Mouse (Mus musculus) MEL (cell line): Measurements from ENCODE around the gene Arhgap21. TPM values are rescaled to one million over a fixed set of nuclear protein-coding genes. Genes with fewer than 3 reads are reported as not detected.

ENCODE experiments used
- DNase-seq: peaks from one replicate; pipeline ENCODE4 v3.0.0; 2011; ENCODE audit warnings: low read depth, low spot score
- H3K27ac ChIP-seq: 2 replicates; pipeline ENCODE4 v1.5.1; 2012; ENCODE audit warnings: low read depth, mild to moderate bottlenecking, control low read depth, low read length, moderate library complexity; ENCODE audit not compliant: control insufficient read depth
- H3K27me3 ChIP-seq, 2 experiments: fragments of 150-350 bp in 1 of 2; sonication (generic) in 1 of 2; 2 replicates each; pipeline ENCODE4 v1.6.1; 2012; ENCODE audit warnings: low read length in 2 of 2, mild to moderate bottlenecking in 2 of 2, improper control_type of control experiment in 1 of 2, moderate library complexity in 1 of 2; ENCODE audit not compliant: insufficient read depth in 2 of 2, control insufficient read depth in 1 of 2
- H3K36me3 ChIP-seq, 2 experiments: 2 replicates each; pipeline ENCODE4 v1.6.1; 2012 to 2014; ENCODE audit warnings: low read length in 2 of 2, improper control_type of control experiment in 1 of 2, inconsistent platforms in 1 of 2, mild to moderate bottlenecking in 1 of 2; ENCODE audit not compliant: insufficient read depth in 2 of 2, control insufficient read depth in 1 of 2
- H3K4me1 ChIP-seq, 2 experiments: fragments of 150-350 bp in 1 of 2; sonication (generic) in 1 of 2; 2 replicates each; pipeline ENCODE4 v1.6.1; 2012; ENCODE audit warnings: low read length in 2 of 2, improper control_type of control experiment in 1 of 2, mild to moderate bottlenecking in 1 of 2; ENCODE audit not compliant: insufficient read depth in 2 of 2, control insufficient read depth in 1 of 2
- H3K4me3 ChIP-seq, 2 experiments: fragments of 150-350 bp in 1 of 2; sonication (generic) in 1 of 2; 2 replicates each; pipeline ENCODE4 v1.5.1; 2012; ENCODE audit warnings: low read depth in 2 of 2, low read length in 2 of 2, mild to moderate bottlenecking in 2 of 2, moderate library complexity in 2 of 2, control low read depth in 1 of 2, improper control_type of control experiment in 1 of 2; ENCODE audit not compliant: control insufficient read depth in 1 of 2, insufficient read depth in 1 of 2
- H3K79me2 ChIP-seq: 2 replicates; pipeline ENCODE4 v1.6.1; 2012; ENCODE audit warnings: mild to moderate bottlenecking, low read length, moderate library complexity; ENCODE audit not compliant: control insufficient read depth, poor library complexity, insufficient read depth
- H3K9ac ChIP-seq: 2 replicates; pipeline ENCODE4 v1.6.1; 2012; ENCODE audit warnings: low read depth, mild to moderate bottlenecking, control low read depth, low read length, moderate library complexity; ENCODE audit not compliant: control insufficient read depth, poor library complexity, severe bottlenecking
- H3K9me3 ChIP-seq: fragments of 150-350 bp; sonication (generic); replicated peaks from 2 replicates; pipeline ENCODE4 v1.6.1; 2012; ENCODE audit warnings: mild to moderate bottlenecking, low read length, improper control_type of control experiment, moderate library complexity; ENCODE audit not compliant: insufficient read depth
- BHLHE40 ChIP-seq: IDR thresholded peaks from 2 replicates; pipeline ENCODE4 v1.6.1; 2012; ENCODE audit warnings: low read depth, mild to moderate bottlenecking, inconsistent platforms, low read length, improper control_type of control experiment, borderline replicate concordance
- CTCF ChIP-seq, 3 experiments: IDR thresholded peaks in 2 of 3; conservative IDR thresholded peaks in 1 of 3; 2 replicates each; pipeline ENCODE4 v1.5.1; 2011 to 2012; ENCODE audit warnings: low read length in 3 of 3, low read depth in 2 of 3, mild to moderate bottlenecking in 2 of 3, improper control_type of control experiment in 1 of 3, inconsistent platforms in 1 of 3, mixed read lengths in 1 of 3, moderate library complexity in 1 of 3; ENCODE audit not compliant: control insufficient read depth in 1 of 3, insufficient read depth in 1 of 3, poor library complexity in 1 of 3, severe bottlenecking in 1 of 3
- E2F4 ChIP-seq: IDR thresholded peaks from 2 replicates; pipeline ENCODE4 v1.6.1; 2011; ENCODE audit warnings: low read depth, low read length, improper control_type of control experiment, borderline replicate concordance
- GABPA ChIP-seq: IDR thresholded peaks from 2 replicates; pipeline ENCODE4 v1.6.1; 2012; ENCODE audit warnings: low read depth, mild to moderate bottlenecking, inconsistent platforms, low read length, improper control_type of control experiment, moderate library complexity
- JUND ChIP-seq: IDR thresholded peaks from 2 replicates; pipeline ENCODE4 v1.6.1; 2011; ENCODE audit warnings: low read depth, mild to moderate bottlenecking, improper control_type of control experiment, low read length
- KAT2A ChIP-seq: conservative IDR thresholded peaks from 2 replicates; pipeline ENCODE4 v1.6.1; 2012; ENCODE audit warnings: low read depth, low read length, improper control_type of control experiment, inconsistent platforms
- MEF2A ChIP-seq: IDR thresholded peaks from 2 replicates; pipeline ENCODE4 v1.6.1; 2014; ENCODE audit warnings: low read depth, mild to moderate bottlenecking, inconsistent platforms, low read length, improper control_type of control experiment; ENCODE audit not compliant: poor library complexity, insufficient replicate concordance, severe bottlenecking; ENCODE audit errors: extremely low read depth
- NRF1 ChIP-seq: IDR thresholded peaks from 2 replicates; pipeline ENCODE4 v1.6.1; 2014; ENCODE audit warnings: low read depth, mild to moderate bottlenecking, inconsistent platforms, low read length, improper control_type of control experiment, moderate library complexity; ENCODE audit not compliant: poor library complexity, insufficient read depth, severe bottlenecking
- POLR2AphosphoS2 ChIP-seq: IDR thresholded peaks from 2 replicates; pipeline ENCODE4 v1.6.1; 2011; ENCODE audit warnings: low read length, improper control_type of control experiment
- RAD21 ChIP-seq: IDR thresholded peaks from 2 replicates; pipeline ENCODE4 v1.6.1; 2011; ENCODE audit warnings: mild to moderate bottlenecking, low read depth, low read length, improper control_type of control experiment
- SIN3A ChIP-seq: IDR thresholded peaks from 2 replicates; pipeline ENCODE4 v1.6.1; 2012; ENCODE audit warnings: low read length, improper control_type of control experiment, inconsistent platforms
- TAL1 ChIP-seq: IDR thresholded peaks from 2 replicates; pipeline ENCODE4 v1.6.1; 2012; ENCODE audit warnings: mild to moderate bottlenecking, inconsistent platforms, low read length, moderate library complexity, mixed read lengths
- USF2 ChIP-seq, 2 experiments: IDR thresholded peaks; 2 replicates each; pipeline ENCODE4 v1.6.1; 2011 to 2012; ENCODE audit warnings: improper control_type of control experiment in 2 of 2, low read length in 2 of 2, borderline replicate concordance in 1 of 2, inconsistent platforms in 1 of 2, low read depth in 1 of 2, mild to moderate bottlenecking in 1 of 2; ENCODE audit not compliant: insufficient read depth in 1 of 2
- ZKSCAN1 ChIP-seq: IDR thresholded peaks from 2 replicates; pipeline ENCODE4 v1.6.1; 2012; ENCODE audit warnings: low read depth, mild to moderate bottlenecking, inconsistent platforms, low read length, improper control_type of control experiment, moderate library complexity
- ZMIZ1 ChIP-seq: IDR thresholded peaks from 2 replicates; pipeline ENCODE4 v1.6.1; 2012; ENCODE audit warnings: low read depth, mild to moderate bottlenecking, inconsistent platforms, low read length, improper control_type of control experiment, moderate library complexity
- polyA plus RNA-seq, 2 experiments: library from polyadenylated mRNA; stranded (reverse) in 1 of 2; unstranded in 1 of 2; fragments of >175 nt in 1 of 2; fragments of >200 nt in 1 of 2; gene quantifications; 2 replicates each; pipeline versions ENCODE4 v1.2.1 to v1.2.4; 2012; ENCODE audit warnings: low replicate concordance in 2 of 2, low read depth in 1 of 2; ENCODE audit not compliant: insufficient read length in 2 of 2, insufficient read depth in 1 of 2, missing spikeins in 1 of 2
- total RNA-seq: library from RNA; depleted of rRNA; stranded (reverse); fragments of 300-350 nt; gene quantifications from 2 replicates; pipeline ENCODE4 v1.2.3, GENCODE M21; 2012

Arhgap21 gene
- total and polyA plus RNA-seq, 3 experiments: 12.4 to 104 (median 30.6) TPM

DNA sequence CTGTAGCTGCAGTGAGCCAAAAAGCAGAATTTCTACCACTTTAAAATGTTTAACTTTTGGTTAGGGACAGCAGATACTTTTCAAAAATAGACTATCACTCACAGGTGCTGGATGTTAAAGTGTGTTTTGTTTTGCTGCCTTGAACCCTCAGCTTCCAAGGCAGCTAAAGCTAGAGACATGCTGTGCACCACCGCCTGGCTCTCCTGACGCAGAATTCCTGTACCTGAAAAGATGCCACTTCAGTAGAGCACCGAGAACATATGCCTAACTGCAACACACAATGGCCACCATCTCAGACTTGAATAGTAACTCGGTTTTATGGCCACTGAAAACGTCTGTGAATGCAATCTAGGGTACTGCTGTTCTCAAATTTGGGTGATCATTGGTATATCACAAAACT, 12.0 kb downstream of the Arhgap21 start:
- no peak for DNase-seq
- TF ChIP-seq KAT2A: no peak
- no peak for TF ChIP-seq JUND
- no peak for TF ChIP-seq USF2 (IDR thresholded peaks at IDR 0.05; ENCODE audit: borderline replicate concordance in 1 of 2, insufficient read depth in 1 of 2, low read depth in 1 of 2, low read length in 2 of 2)
- no peak for TF ChIP-seq TAL1
- no peak for TF ChIP-seq GABPA
- TF ChIP-seq ZMIZ1: no peak
- TF ChIP-seq NRF1: no peak
- no peak for TF ChIP-seq BHLHE40
- no peak for TF ChIP-seq POLR2AphosphoS2
- no peak for TF ChIP-seq ZKSCAN1
- TF ChIP-seq CTCF (IDR thresholded peaks at IDR 0.05 in 2 of 3, conservative IDR thresholded peaks at IDR 0.05 in 1 of 3; ENCODE audit: control insufficient read depth in 1 of 3, insufficient read depth in 1 of 3, low read depth in 2 of 3, low read length in 3 of 3, poor library complexity in 1 of 3, severe bottlenecking in 1 of 3): no peak
- no peak for TF ChIP-seq SIN3A
- no peak for TF ChIP-seq MEF2A

DNA sequence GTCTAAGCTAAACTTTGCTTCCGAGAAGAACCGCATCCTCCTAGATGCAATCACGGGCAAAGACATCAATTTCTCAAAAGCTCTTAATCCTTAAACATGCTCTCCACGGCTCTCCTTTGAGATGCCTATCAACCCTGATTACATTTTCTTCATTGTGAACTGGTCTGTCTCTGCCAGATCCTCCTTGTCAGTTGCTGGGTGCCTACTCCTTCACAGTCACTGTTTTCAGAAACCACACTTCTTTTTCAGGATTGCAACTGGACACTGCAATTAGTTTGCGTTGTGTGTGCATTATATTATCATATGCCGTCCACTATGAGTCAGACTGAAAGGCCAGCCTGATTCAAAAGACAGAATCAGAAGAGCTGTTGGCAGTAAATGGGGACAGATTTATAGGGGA, 12.7 kb downstream of the Arhgap21 start:
- TF ChIP-seq E2F4 (no peak), CTCF (IDR thresholded peaks at IDR 0.05 in 2 of 3, conservative IDR thresholded peaks at IDR 0.05 in 1 of 3; ENCODE audit: control insufficient read depth in 1 of 3, insufficient read depth in 1 of 3, low read depth in 2 of 3, low read length in 3 of 3, poor library complexity in 1 of 3, severe bottlenecking in 1 of 3) (no peak), RAD21 (no peak)
- Histone ChIP-seq H3K9ac (no peak overlapping the region), H3K4me1 (peaks cover 2 to 6% of the 10 kb centered on the region in 2 experiments; a peak in 1 of 4 replicates), H3K36me3 (peaks cover 5 to 22% of the 10 kb centered on the region in 2 experiments; a peak in 3 of 4 replicates), H3K4me3 (no peak overlapping the region), H3K27me3 (no peaks in the 10 kb centered on the region), H3K27ac (no peak overlapping the region), H3K79me2 (peaks cover 61% of the 10 kb centered on the region), H3K9me3 (no peaks in the 10 kb centered on the region)
- DNase-seq: no peak

More for the DNA sequence above, 12.0 kb downstream of the Arhgap21 start:
- H3K36me3 ChIP-seq: peaks cover 5 to 23% of the 10 kb centered on the region in 2 experiments; a peak in 3 of 4 replicates
- H3K9me3 ChIP-seq: no peaks in the 10 kb centered on the region
- H3K4me1 ChIP-seq: peaks cover 5 to 6% of the 10 kb centered on the region in 2 experiments; a peak in 3 of 4 replicates
- H3K9ac ChIP-seq: no peak overlapping the region
- no peak overlapping the region for H3K4me3 ChIP-seq
- H3K27me3 ChIP-seq: no peaks in the 10 kb centered on the region
- H3K79me2 ChIP-seq: peaks cover 62% of the 10 kb centered on the region
- H3K27ac ChIP-seq: no peak overlapping the region
